8 mouse cellular contexts compared by ENCODE assay signal in the genomic region with DNA sequence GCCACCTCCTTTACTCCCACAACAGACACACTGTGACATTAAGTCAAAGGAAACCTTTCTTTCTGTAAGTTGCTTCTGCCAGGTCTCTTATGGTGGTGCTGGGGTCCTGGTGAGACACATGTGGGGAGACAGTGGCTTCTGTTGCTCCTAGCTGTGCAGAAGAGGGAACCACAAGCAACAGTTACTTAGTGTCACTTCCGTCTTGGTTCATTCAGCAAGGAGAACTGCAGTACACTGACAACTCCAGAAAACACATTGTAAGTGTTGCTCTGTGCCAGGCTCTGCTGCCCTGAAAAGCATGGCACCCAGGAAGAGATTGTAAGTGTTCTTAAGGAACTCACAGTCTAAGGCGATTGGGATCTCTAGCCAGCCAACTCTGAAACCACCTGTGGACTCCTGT. TPM values are rescaled to one million over a fixed set of nuclear protein-coding genes. Genes with fewer than 3 reads are reported as not detected.
A peak's percentile ranks its signal among the peaks of the same experiment; 100 is the strongest.
DNase-seq lines count a peak whose midpoint lies in the region; ATAC-seq and TF ChIP-seq lines count a peak whose summit lies in the region.

Gene Fuca2, plus strand, starts transcription at position 210 of the 400 bp plus-strand sequence.

- no peak within 1 kb of the TSS for H3K4me2 ChIP-seq in neural tube, embryonic 12.5 days (replicated peaks)

- H3K4me1 ChIP-seq in spleen, adult 2 months (ENCODE audit: control insufficient read depth, insufficient read depth, insufficient read length): peaks cover 6% of the 10 kb centered on the region; the same call in 1 of the 2 replicates
- H3K4me1 ChIP-seq in erythroblast, embryonic 14.5 days (ENCODE audit: control insufficient read depth): peaks cover 37% of the 10 kb centered on the region
- peaks cover 13% of the 10 kb centered on the region for H3K4me1 ChIP-seq in limb, embryonic 10.5 days
- H3K4me1 ChIP-seq in neural tube, embryonic 12.5 days: no peaks in the 10 kb centered on the region

- intact Hi-C loops in heart, postnatal 10 days (cut with DNase I): no loop called here

- 20% methylated on average over 2 of the region's 2 CpGs for WGBS in spleen, adult 2 months
- 90% methylated on average over 2 of the region's 2 CpGs for WGBS in limb, embryonic 10.5 days
- 88% methylated on average over 2 of the region's 2 CpGs for WGBS in neural tube, embryonic 12.5 days

- TF ChIP-seq POLR2A in spleen, adult 2 months (IDR thresholded peaks at IDR 0.05; ENCODE audit: low read depth, low read length): no peak

- TF ChIP-seq CTCF in spleen, adult 2 months (IDR thresholded peaks at IDR 0.05; ENCODE audit: extremely low read depth, insufficient read depth, insufficient read length, insufficient replicate concordance): no peak

- H3K27me3 ChIP-seq in spleen, adult 2 months (ENCODE audit: control insufficient read depth, insufficient read depth, low read length): no peaks in the 10 kb centered on the region
- H3K27me3 ChIP-seq in erythroblast, embryonic 14.5 days (ENCODE audit: control insufficient read depth): no peaks in the 10 kb centered on the region
- peaks cover 5% of the 10 kb centered on the region; the same call in 1 of the 2 replicates for H3K27me3 ChIP-seq in limb, embryonic 10.5 days (ENCODE audit: low read depth, poor library complexity, severe bottlenecking)
- no peaks in the 10 kb centered on the region for H3K27me3 ChIP-seq in neural tube, embryonic 12.5 days (replicated peaks)

- H3K9ac ChIP-seq in neural tube, embryonic 12.5 days: no peak within 1 kb of the TSS

- no peak for DNase-seq in spleen, adult 2 months (ENCODE audit: low read depth in 1 of 2, low spot score in 2 of 2)
- no peak for DNase-seq in spleen, postnatal 10 days (ENCODE audit: low spot score in 2 of 2)
- DNase-seq in heart, postnatal 10 days: no peak
- DNase-seq in limb, embryonic 10.5 days (ENCODE audit: low spot score): no peak
- DNase-seq in urinary bladder, postnatal 4 days (ENCODE audit: low spot score in 2 of 2): no peak
- DNase-seq in ovary, adult 18-20 months (ENCODE audit: low spot score): no peak

- no peaks in the 10 kb centered on the region for H3K9me3 ChIP-seq in erythroblast, embryonic 14.5 days (ENCODE audit: control insufficient read depth, low read length)
- H3K9me3 ChIP-seq in limb, embryonic 10.5 days (replicated peaks): no peaks in the 10 kb centered on the region
- no peaks in the 10 kb centered on the region for H3K9me3 ChIP-seq in neural tube, embryonic 12.5 days

- peak within 1 kb of the TSS; percentile 26 for H3K27ac ChIP-seq in spleen, adult 2 months (ENCODE audit: insufficient read depth, low read length)
- H3K27ac ChIP-seq in limb, embryonic 10.5 days: no peak within 1 kb of the TSS
- no peak within 1 kb of the TSS for H3K27ac ChIP-seq in neural tube, embryonic 12.5 days

- H3K4me3 ChIP-seq in spleen, adult 2 months (ENCODE audit: extremely low read depth, insufficient read depth, insufficient read length): no peak within 1 kb of the TSS
- H3K4me3 ChIP-seq in erythroblast, embryonic 14.5 days (replicated peaks): peak within 1 kb of the TSS; percentile 68
- no peak within 1 kb of the TSS for H3K4me3 ChIP-seq in limb, embryonic 10.5 days
- no peak within 1 kb of the TSS for H3K4me3 ChIP-seq in neural tube, embryonic 12.5 days

- H3K36me3 ChIP-seq in spleen, adult 2 months (ENCODE audit: control insufficient read depth, insufficient read depth, low read length): no peaks in the 10 kb centered on the region; the same call in 1 of the 2 replicates
- H3K36me3 ChIP-seq in erythroblast, embryonic 14.5 days (ENCODE audit: control insufficient read depth): peaks cover 14% of the 10 kb centered on the region
- H3K36me3 ChIP-seq in limb, embryonic 10.5 days: no peaks in the 10 kb centered on the region
- no peaks in the 10 kb centered on the region for H3K36me3 ChIP-seq in neural tube, embryonic 12.5 days

- no peak for ATAC-seq in neural tube, embryonic 12.5 days (ENCODE audit: low FRiP score, low read depth)

RNA-seq across cellular contexts. Expression of gene Fuca2, which starts in this region (rescaled TPM):
- 11.1 and 12.5 TPM in 2 replicates for polyA plus RNA-seq in spleen, adult 2 months (2012; rRNA removed)
- polyA plus RNA-seq in erythroblast, embryonic 14.5 days (2012): 1.2 and 1.6 TPM in 2 replicates
- 100 to 1,000 TPM; 308 to 362 TPM for total RNA-seq in heart, postnatal 10 days (2021)
- polyA plus RNA-seq in limb, embryonic 10.5 days (2016; fragmentation: Nextera tagmentation; extraction: Ambion mirVana): 21.3 and 23.6 TPM in 2 replicates
- 25.1 and 27.7 TPM in 2 replicates for polyA plus RNA-seq in neural tube, embryonic 12.5 days (2016; fragmentation: Nextera tagmentation; extraction: Ambion mirVana)
